Mouse (Mus musculus) testis, postnatal 14 days (tissue): ENCODE results near the gene Tshr.
"Not testable (repeated sequence)": the region's sequence is repeated elsewhere in the genome, so short reads cannot be mapped to it uniquely, and the experiment has no call there.

Source experiments
- DNase-seq: peaks from one replicate; pipeline ENCODE4 v3.0.0; 2021; ENCODE audit warnings: low spot score

The Tshr gene

DNA sequence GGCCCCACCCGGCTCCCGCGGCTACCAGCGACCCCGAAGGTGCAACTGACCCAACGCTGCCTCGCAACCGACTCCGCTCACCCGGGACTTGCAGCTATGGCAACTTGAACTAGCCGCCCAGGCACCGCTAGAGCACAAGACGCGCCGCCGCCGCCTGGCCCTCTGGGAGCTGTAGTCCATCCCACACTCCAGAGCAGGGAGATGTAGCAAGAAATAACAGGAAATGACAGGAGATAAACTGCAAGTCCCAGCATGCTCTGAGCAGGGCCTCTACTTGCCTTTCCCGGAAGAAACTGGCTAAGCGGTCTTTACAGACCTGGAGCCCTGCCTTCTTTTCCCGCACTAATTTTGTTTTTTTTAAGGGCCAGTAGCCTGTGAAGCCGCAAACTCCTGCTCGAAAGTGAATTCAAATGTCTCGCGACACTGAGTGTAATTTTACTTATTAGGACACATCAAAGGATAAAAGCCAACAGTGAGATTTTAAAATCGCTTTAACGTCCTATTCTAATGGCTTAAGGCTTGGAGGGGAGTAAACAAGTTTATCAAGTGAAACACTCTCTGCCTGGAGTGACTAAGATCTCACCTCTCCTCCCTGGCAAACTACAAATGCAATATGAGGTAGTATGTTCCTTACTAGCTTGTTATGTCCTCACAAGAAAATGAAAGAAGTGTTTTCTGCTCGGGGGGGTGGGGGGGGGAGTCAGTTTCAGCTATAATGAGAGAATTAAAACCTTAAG lies at the start of gene Tshr, which contains the start of gene Cep128:
Gene Tshr (plus strand): TSS at position 283 of the 737 bp plus-strand sequence.
Gene Cep128 (minus strand): TSS at position 129 of the 737 bp plus-strand sequence.
- DNase-seq = peak; percentile 93

DNA sequence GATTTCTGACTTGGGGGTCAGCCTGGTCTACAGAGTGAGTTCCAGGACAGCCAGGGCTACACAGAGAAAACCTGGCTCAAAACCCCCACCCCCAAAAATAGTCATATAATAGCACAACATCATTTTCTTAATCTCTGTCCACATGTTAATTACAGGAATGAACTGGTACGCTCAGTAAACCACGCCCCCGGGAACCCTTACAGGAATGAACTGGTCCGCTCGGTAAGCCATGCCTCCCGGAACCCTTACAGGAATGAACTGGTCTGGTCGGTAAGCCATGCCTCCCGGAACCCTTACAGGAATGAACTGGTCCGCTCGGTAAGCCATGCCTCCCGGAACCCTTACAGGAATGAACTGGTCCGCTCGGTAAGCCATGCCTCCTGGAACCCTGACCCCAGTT lies 45.7 kb upstream of the Tshr start:
- DNase-seq = not testable (repeated sequence)

DNA sequence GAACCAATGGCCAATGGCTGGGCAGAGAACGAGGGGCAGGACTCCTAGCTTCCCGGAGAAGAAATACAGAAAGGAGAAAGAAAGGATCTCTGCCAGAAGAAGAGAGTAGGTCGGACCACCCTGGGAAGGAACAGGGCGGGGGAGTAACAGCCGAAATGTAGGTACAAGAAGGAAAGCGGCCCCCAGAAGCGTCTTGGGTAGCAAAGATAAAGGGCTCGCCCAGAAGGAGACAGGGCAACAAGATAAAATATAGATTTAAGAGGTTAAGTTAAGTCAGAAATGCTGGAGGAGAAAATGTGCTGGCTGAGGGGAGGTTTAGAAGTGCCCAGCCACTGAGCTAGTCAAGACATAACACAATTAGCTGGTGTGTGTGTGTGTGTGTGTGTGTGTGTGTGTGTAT lies 30.6 kb upstream of the Tshr start:
- no peak for DNase-seq

DNA sequence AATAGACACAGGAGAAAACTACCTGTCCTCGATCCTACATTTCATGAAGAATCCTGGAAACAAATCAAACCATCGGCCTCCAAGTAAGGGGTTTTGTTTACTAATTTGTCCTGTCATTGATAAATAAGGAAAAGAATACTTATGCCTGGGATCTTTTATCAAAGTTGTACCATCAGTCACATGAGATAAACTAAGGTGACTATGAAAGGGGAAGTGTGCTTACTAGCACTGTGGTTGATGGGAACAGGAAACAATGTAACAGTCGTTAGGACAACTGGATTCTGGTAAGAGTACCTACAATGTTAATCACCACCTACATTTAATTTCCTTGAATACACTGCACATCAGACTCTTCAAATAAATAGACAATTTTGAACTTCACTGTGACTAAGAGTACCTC lies 15.2 kb upstream of the Tshr start:
- no peak for DNase-seq

DNA sequence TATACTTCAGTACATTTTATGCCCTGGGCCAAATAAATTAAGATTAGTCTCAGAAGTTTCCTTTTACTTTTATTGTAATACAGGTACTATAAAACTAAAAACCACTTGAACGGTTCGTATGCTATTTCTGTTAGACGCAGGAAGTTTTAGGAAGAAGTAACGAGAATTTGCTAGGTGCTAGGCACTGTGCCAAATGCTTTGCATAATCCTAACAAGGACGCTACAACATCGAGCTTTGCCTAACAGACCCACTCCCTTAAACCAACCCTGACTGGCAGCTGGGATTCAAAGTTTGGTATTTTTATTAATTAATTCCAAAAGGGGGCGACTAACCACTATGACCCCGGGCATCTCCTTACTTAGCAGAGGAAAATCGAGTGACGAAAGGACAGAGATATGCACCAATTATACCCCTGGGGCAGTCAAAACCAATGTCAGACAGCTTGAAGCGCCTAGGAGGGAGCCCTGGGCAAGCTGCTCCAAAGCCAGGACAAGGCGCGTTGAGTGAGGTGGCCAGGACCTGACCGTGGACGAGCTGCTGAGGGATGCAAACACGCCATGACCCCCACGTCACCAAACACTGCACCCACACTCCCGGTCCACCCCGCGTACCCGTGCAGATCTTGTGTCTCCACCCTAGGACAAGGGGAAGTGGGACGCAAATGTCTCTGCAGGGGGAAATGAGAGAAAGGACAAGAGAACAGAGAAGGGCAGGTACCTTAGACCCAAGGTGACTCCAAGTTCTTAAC lies 673 bp upstream of the Tshr start:
- no peak for DNase-seq

DNA sequence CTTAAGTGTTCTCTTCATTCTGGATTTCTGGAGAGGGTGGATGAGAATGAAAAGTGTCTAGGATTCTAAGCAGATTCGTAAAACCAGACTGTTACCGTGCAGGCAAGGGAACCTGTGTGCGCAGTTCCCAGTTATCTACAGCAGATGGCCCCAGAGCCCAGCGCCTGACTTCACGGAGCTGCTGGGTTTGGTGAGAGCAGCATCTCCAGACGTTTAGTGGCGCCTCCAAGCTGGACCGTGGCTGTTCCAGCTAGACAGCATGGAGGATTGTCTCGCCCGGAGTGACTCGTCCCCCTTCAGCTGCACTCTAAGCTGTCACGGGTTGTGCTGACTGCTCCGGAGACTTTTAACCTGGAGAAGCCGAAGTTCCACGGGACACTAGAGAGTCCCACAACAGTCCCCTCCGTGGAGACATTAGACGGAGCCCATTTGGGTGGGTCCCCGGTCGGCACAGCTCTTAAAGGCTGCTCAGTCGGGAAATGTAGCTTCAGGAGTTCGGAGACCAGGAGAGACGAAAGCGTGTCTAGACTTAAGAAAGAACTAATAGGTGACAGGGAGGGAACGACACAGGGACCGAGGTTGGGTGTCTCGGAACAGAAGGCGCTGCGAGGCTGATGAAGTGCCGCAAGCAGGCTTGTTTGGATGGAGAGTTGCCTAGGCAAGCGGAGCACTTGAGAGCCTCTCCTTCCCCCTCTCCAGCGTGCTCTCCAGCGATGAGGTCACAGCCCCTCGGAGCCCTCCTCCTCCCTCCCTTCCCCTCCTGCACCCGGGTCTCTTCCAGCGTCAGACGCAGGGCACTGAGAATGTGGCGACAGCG lies 16.1 kb downstream of the Tshr start:
- peak; percentile 54 for DNase-seq

DNA sequence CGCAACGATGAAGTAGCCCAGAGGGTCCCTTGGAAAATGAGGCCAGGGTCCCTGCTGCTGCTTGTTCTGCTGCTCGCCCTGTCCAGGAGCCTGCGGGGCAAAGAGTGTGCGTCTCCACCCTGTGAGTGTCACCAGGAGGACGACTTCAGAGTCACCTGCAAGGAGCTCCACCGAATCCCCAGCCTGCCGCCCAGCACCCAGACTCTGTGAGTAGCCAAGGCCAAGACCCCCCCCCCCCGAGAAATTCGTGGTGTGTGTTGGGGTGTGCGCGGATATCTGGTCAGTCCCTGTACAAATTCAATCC lies 16.6 kb downstream of the Tshr start:
- DNase-seq = no peak

DNA sequence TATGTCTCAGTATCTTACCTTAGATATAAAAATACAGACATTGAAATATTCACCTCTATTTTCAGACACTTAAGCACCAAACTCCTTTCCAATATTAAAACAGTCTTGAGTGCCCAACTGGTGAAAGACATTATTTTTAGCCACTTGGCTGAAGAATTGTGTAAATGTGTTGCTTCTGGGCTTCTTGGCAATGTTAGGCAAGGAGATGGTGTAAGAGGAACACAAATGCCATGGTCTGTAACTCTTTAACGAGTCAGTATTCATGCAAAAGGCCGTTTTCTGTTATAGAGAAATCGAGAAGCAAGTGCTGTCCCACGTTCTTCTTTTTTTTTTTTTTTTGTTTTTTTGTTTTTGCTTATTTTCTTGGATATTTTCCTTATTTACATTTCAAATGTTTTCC lies 25.9 kb downstream of the Tshr start:
- no peak for DNase-seq

DNA sequence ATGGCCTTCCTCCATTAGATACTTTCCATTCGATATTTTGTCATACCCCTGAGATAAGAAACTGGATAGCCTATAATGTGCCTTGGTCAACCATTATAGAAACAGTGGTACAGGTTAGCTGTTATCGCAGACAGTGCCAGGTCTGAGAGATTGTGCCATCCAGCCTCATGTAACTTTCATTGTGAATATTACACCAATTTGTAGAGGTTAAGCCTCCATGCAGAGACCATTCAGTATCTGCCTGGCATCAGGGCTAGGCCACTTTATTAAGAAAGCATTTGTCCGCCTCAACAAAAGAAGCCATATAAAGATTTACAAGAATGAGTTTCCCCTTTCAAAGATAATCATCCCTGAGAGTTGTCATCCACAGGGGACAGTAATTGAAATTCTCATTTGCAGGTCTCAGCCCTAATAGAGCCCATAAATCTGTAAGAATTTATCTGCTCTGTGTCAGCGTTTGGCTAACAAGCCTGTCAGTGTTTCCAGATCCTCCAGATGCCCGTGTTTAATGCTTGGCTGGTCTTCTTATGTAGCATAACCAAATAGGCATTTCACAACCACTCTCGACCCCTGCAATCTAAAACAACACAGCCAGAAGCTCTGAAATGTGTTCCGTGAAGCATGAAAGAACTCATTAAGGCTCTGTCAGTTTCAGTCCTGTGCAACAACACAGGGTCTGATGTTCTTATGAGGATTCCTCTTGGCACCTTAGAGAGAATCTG lies 28.3 kb downstream of the Tshr start:
- no peak for DNase-seq

DNA sequence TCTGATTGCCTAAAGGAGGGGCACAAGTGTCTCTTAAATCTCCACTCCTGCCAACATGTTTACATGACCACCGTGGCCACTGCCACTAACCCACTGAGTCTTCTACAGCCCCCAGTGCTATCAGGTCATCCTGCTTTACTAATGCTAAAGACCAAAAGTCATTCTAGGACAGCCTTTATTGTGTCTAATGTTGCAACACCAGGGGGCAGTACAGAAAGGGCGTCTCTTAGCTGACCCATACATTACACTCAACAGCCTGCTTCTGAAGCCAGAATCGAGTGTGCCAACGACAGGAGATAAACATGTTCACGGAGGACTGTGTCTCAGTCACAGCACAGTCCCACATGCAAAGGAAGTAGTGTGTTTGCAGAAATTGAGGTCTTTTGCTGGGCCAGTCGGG lies 30.7 kb downstream of the Tshr start:
- no peak for DNase-seq

DNA sequence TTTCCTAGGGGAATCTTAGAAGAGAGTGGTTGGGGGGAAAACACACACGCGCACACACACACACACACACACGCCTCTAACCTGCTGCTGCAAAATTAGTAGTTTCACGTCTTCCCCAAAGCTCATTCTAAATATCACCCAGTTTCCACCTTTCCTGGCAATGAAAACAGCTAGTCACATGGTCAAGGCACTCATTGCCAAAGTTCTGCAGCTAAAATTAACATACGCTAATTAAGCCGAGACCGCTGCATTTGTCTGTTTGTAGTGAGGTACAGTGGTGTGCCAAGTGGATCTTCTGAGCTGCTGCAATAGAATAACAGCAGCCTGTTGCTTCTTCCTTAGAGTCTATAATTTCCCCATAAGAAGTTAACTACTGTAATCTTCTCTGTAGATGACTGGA lies 32.5 kb downstream of the Tshr start:
- no peak for DNase-seq

DNA sequence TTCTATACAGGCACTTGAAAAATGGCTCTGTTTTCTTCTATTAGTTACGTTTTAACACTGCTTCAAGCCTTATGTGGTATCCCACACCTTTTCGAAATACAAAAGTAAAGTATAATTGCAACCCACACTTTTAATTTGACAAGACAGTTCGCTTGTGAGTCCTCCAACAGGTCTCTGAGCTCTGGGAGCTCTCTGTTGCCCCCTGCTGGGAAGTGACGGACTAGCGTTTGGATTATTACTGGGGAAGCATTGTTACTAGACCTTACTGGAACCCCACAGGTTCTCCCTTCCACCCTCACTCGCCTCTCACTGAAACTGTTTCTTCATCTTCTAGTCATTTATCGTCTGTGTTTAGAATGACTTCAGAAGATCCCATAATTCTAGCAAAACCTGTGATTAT lies 34.4 kb downstream of the Tshr start:
- DNase-seq = peak; percentile 14

DNA sequence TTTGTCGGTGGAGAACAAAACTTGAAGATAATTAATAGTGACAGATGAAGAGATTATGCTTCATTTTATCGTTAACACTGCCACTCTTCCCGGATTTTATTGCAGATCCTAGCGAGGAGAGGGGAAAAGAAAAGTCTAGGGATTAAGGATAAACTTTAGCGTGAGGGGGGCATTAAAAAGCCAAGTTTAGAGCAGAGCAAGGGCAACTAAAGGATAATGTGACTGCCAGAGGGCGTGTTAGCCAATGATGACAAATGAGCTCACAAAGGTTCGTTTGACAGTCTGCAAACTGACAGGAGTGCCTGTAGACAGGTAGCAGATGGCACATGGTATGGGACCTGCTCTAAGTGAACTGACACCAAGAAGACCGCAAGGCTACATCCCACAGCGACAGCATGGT lies 36.9 kb downstream of the Tshr start:
- DNase-seq = no peak

DNA sequence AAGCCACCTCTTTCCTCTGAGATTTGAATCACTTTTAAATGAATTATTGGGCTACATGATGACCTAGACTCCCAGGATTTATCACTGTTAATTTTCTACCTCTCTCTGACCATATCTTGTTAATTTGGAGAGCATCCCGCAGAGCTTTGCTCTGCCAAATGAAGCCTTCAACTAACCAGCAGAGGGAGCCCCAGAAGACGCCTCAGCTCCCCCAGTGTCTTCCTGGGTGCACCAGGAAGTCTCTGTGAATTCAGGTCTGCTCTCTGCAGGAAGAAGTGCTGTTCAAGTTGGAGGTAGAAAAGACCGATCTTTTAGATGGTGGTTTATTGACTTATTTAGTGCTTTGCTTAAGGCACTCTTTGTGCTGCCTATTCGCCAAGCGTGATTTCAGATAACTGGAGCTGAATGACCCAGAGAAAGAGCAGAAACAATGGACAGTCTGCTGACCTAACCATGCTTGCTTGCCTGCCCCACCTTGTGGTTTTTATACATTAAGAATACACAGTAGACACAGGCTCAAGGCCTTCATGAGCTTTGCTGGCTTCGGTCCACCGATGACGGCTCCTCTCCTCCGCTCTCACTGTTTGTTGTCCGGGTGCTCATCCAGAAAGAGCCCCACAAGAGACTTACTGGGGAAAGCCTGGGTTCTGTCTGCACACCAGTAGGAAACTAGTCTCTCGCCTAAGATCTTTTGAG lies 38.9 kb downstream of the Tshr start:
- DNase-seq = no peak

DNA sequence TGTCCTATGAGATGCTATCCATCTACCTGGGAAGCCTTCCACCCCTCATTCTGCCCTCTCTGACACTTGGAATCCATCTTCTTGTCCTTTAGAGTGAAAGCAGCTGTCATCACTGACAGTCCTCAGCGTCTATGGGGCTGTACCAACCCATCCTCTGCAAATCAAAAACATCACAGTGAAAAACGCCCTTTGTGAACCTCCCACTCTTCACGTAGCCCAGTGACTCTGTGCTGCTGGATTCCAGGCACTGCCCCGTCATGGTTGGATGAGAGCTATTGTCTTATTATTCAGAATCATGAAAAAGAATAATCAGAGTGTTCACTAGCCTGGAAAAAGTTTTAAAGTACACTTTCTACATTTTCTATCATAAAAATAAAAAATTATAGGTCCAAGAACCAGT lies 42.1 kb downstream of the Tshr start:
- no peak for DNase-seq

DNA sequence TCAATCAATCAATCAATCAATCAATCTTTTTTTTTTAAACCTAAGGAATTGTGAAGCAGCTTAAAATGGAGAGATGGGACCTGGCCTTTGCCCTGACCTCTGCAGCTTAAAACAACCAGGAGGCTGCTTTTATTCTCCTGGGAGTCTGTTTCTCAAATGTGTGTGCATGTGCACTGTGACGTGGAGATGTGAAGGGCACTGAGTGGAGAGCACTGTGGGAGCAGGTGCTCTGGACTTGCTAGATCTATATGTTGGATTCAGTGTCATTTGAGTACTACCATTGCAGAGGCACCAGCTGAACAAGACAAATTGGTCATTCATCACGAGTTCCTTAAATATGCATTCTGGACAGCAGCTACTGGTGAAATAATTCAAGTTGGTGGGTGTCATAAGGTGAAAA lies 42.8 kb downstream of the Tshr start:
- no peak for DNase-seq

DNA sequence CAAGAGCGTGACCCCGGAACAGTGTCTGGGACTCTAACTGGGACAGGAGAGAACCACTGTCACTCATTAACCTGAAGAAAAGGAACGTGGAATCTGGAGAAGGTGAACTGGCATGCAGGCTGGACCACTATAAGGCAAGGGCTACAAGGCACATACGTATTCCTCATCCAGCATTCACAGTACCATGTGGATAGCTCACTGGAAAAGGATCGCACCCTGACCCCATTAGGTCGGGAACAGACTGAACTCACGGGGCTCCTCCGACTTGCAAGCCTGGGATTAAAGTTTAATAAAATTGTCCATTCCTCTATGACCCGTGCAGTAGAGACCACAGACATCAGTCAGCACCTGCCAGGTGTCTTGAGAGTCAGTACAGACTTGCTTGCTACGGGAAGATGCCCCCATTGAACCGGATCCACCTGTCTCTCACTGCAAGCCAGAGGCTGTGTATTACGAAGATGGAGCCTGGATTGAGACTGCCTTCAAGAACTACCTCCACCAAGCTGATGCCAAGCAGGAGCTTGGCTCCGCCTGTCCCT lies 97.9 kb downstream of the Tshr start:
- DNase-seq = no peak

DNA sequence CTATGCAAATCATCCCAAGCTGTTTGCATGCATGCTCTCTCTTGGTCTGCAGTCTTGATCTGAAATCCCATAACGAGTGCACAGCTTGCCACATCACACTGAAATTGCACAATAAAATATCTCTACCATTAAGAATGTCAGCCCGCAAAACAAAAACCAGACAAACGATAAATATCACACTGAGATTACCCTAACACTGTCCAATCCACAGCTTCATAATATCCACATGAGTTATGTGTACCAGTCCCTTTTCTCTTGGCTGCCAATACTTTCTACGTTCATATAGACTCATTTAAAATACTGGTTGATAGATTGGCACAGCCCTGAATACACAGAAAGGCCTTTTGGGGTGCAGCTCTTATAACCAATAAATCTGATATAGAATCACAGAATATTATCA lies 102.0 kb downstream of the Tshr start:
- DNase-seq = no peak

DNA sequence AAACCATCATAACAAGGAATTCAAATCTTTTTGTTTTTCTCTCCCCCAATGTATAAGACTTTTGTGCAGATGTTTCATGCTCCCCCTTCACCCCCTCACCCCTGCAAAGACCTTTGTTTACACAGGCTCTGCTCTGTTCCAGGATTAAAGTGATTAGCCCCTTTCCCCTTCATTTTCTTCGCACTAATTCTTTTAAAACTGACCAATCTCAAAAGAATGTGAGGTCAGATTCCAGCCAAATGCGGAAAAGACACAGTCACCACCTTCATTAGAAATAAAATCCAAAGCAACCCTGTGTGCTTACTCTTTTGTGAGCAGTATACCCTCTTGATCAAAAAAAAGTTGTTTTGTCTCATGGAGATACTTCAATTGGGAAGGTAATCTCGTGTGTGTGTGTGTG lies 104.0 kb downstream of the Tshr start:
- no peak for DNase-seq

DNA sequence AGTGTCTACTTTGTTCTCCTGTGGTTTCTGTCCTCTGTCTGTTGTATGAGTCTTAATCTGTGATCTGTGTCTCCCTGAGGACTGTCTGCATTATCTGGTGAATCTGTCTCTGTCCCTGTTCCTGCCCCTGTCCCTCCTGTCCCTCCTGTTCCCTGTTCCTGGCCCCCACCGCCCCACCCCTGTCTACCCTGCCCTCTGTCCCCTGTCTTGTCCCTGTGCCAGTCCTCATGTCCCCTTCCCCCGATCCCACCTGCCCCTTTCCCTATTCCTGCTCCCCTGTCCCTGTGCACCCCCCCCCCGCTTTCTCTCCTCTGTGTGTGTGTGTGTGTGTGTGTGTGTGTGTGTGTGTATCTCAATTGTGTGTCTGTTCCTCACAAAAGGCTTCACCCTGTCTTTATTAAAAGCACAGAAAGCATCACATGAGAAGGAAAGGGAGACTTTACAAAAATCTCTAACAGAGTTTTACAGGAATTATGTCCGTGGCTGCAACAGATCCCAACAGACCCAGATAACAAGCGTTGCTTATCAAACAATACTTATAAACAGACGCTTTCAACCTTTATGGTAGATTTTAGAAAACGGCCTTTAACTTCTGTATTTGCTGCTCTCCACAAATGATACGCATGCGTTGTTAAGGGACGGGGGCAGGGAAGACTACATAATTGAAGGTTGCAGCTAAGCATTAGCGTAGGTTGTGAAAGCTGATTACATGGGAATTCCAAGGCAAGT lies 111.3 kb downstream of the Tshr start:
- DNase-seq = no peak

DNA sequence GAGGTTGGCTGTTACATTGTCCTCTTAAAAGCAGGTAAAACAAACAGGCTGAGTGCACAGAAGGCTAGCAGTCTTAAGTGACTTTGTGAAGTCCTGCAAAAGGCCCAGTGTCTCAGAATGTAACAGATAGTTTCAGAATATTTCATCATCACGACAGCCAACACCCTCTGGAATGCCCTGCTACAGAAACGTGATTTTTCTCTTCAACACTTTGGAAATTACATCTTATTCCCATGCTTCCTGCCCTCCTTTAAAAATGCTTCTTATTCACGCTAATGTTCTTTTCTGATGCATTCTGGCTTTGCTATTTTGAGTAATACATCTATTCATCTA lies 111.8 kb downstream of the Tshr start:
- DNase-seq = no peak
